Mouse (Mus musculus): ENCODE measurements at regions not wholly inside any gene's neighbourhood (a gene's known extent, or its start where the extent isn't known, plus 50 kb on each side); places are given as distances from the start of the nearest gene placed in this dataset.

- no peaks in the 10 kb centered on the region for H3K36me3 ChIP-seq (replicated peaks in 1 of 2; ENCODE audit: control insufficient read depth in 1 of 2, insufficient read depth in 1 of 2, low read length in 1 of 2)
- H3K9me3 ChIP-seq (replicated peaks; ENCODE audit: low read length) = no peaks in the 10 kb centered on the region
- TF ChIP-seq CHD1 (IDR thresholded peaks at IDR 0.05; ENCODE audit: low read depth, low read length) (no peak), JUND (conservative IDR thresholded peaks at IDR 0.05; ENCODE audit: low read depth, low read length) (no peak), GABPA (IDR thresholded peaks at IDR 0.05; ENCODE audit: insufficient replicate concordance, low read depth, low read length) (no peak), NELFE (IDR thresholded peaks at IDR 0.05; ENCODE audit: low read depth, low read length) (no peak), BHLHE40 (IDR thresholded peaks at IDR 0.05; ENCODE audit: low read depth, low read length) (no peak)
- peaks cover 0 to 6% of the 10 kb centered on the region in 2 experiments; a peak in 1 of 4 replicates for H3K4me1 ChIP-seq (ENCODE audit: control insufficient read depth in 1 of 2, insufficient read depth in 2 of 2)
- no peak overlapping the region for H3K9ac ChIP-seq (ENCODE audit: insufficient read depth, low read depth)
- dilution Hi-C loops (cut with MboI; ENCODE audit: extremely low pct_ligation_motif_present, extremely low pct_unique_long_range_greater_than_20kb, low sequenced_read_pairs) = no loop called here
- H3K27ac ChIP-seq (ENCODE audit: insufficient read depth, low read depth) = no peak overlapping the region
- no peaks in the 10 kb centered on the region for H3K27me3 ChIP-seq (replicated peaks)
- no peak overlapping the region for H3K4me2 ChIP-seq (ENCODE audit: insufficient read depth, low read depth, poor library complexity, severe bottlenecking)
- H3K4me3 ChIP-seq (replicated peaks in 1 of 3; ENCODE audit: low read depth in 2 of 3, low read length in 2 of 3, poor library complexity in 1 of 3) = no peak overlapping the region
- H3K79me2 ChIP-seq (replicated peaks; ENCODE audit: control insufficient read depth, extremely low read depth, insufficient read depth, poor library complexity, severe bottlenecking) = no peaks in the 10 kb centered on the region
- DNase-seq (ENCODE audit: extremely low read depth) = no peak
- in situ Hi-C loops (cut with MboI; ENCODE audit: low pct_ligation_motif_present, low pct_unique_long_range_greater_than_20kb, low sequenced_read_pairs) = no loop called here
Measured at GRCm38 (mm10) chr10:44873642-44874285, 193.2 kb upstream of the Prep start.

- dilution Hi-C loops (cut with MboI; ENCODE audit: extremely low pct_ligation_motif_present, extremely low pct_unique_long_range_greater_than_20kb, low sequenced_read_pairs) (no loop called here), in situ Hi-C loops (cut with MboI; ENCODE audit: low pct_ligation_motif_present, low pct_unique_long_range_greater_than_20kb, low sequenced_read_pairs) (no loop called here)
- H3K4me2 ChIP-seq (ENCODE audit: insufficient read depth, low read depth, poor library complexity, severe bottlenecking) = no peak overlapping the region
- DNase-seq (ENCODE audit: extremely low read depth) = no peak
- no peaks in the 10 kb centered on the region for H3K79me2 ChIP-seq (replicated peaks; ENCODE audit: control insufficient read depth, extremely low read depth, insufficient read depth, poor library complexity, severe bottlenecking)
- peaks cover 12 to 24% of the 10 kb centered on the region in 2 experiments; a peak in 3 of 4 replicates for H3K4me1 ChIP-seq (ENCODE audit: control insufficient read depth in 1 of 2, insufficient read depth in 2 of 2)
- no peak for TF ChIP-seq MYC (IDR thresholded peaks at IDR 0.05; ENCODE audit: low read depth, low read length)
- TF ChIP-seq NRF1 (IDR thresholded peaks at IDR 0.05; ENCODE audit: low read depth, low read length) = no peak
- no peak for TF ChIP-seq TBP (conservative IDR thresholded peaks at IDR 0.05; ENCODE audit: low read depth, low read length)
- TF ChIP-seq USF2 (conservative IDR thresholded peaks at IDR 0.05; ENCODE audit: low read depth, low read length) = no peak
- no peak for TF ChIP-seq USF1 (IDR thresholded peaks at IDR 0.05; ENCODE audit: low read depth, low read length)
- no peak for TF ChIP-seq IRF4 (IDR thresholded peaks at IDR 0.05; ENCODE audit: low read depth, low read length)
- no peak for TF ChIP-seq JUND (conservative IDR thresholded peaks at IDR 0.05; ENCODE audit: low read depth, low read length)
- TF ChIP-seq MAZ (IDR thresholded peaks at IDR 0.05; ENCODE audit: low read depth, low read length) = no peak
- TF ChIP-seq PAX5 (IDR thresholded peaks at IDR 0.05; ENCODE audit: low read length) = no peak
- TF ChIP-seq KAT2A (IDR thresholded peaks at IDR 0.05; ENCODE audit: insufficient replicate concordance, low read length) = no peak
- no peak for TF ChIP-seq SIN3A (IDR thresholded peaks at IDR 0.05; ENCODE audit: low read length)
- no peak for TF ChIP-seq GABPA (IDR thresholded peaks at IDR 0.05; ENCODE audit: insufficient replicate concordance, low read depth, low read length)
- no peak for TF ChIP-seq CHD2 (IDR thresholded peaks at IDR 0.05; ENCODE audit: low read length)
- TF ChIP-seq JUN (IDR thresholded peaks at IDR 0.05; ENCODE audit: insufficient read depth, low read depth, low read length) = no peak
- TF ChIP-seq ZMIZ1 (IDR thresholded peaks at IDR 0.05; ENCODE audit: low read depth, low read length) = no peak
- TF ChIP-seq MAX (IDR thresholded peaks at IDR 0.05; ENCODE audit: low read length) = no peak
- no peak for TF ChIP-seq POLR2AphosphoS2 (IDR thresholded peaks at IDR 0.05; ENCODE audit: low read depth, low read length)
- TF ChIP-seq ELF1 (IDR thresholded peaks at IDR 0.05; ENCODE audit: low read depth, low read length) = no peak
- no peak overlapping the region for H3K27ac ChIP-seq (ENCODE audit: insufficient read depth, low read depth)
- H3K9me3 ChIP-seq (replicated peaks; ENCODE audit: low read length) = peaks cover 3% of the 10 kb centered on the region
- H3K9ac ChIP-seq (ENCODE audit: insufficient read depth, low read depth) = no peak overlapping the region
- no peaks in the 10 kb centered on the region for H3K27me3 ChIP-seq (replicated peaks)
- no peaks in the 10 kb centered on the region for H3K36me3 ChIP-seq (replicated peaks in 1 of 2; ENCODE audit: control insufficient read depth in 1 of 2, insufficient read depth in 1 of 2, low read length in 1 of 2)
- no peak overlapping the region for H3K4me3 ChIP-seq (replicated peaks in 1 of 3; ENCODE audit: low read depth in 2 of 3, low read length in 2 of 3, poor library complexity in 1 of 3)
Measured at GRCm38 (mm10) chr10:44864191-44864747, 202.7 kb upstream of the Prep start.

Data from CH12.LX (cell line).